Mouse (Mus musculus) CH12.LX (cell line): ENCODE data around the gene Prr29. TPM values are rescaled to one million over a fixed set of nuclear protein-coding genes. Genes with fewer than 3 reads are reported as not detected.
"Not testable (repeated sequence)": the region's sequence is repeated elsewhere in the genome, so short reads cannot be mapped to it uniquely, and the experiment has no call there.

Experiments used
- DNase-seq: peaks from one replicate; pipeline ENCODE4 v3.0.0-alpha.2; 2013; ENCODE audit errors: extremely low read depth
- H3K27ac ChIP-seq: 2 replicates; pipeline ENCODE4 v1.5.1; 2012; ENCODE audit warnings: low read depth, mild to moderate bottlenecking, control low read depth, moderate library complexity; ENCODE audit not compliant: insufficient read depth
- H3K27me3 ChIP-seq: replicated peaks from 2 replicates; pipeline ENCODE3; 2012; ENCODE audit warnings: inconsistent platforms
- H3K36me3 ChIP-seq, 2 experiments: replicated peaks in 1 of 2; 2 replicates each; pipeline versions ENCODE3 to v1.6.1; 2012; ENCODE audit warnings: inconsistent platforms in 1 of 2, low read length in 1 of 2, mild to moderate bottlenecking in 1 of 2, mixed read lengths in 1 of 2, moderate library complexity in 1 of 2; ENCODE audit not compliant: control insufficient read depth in 1 of 2, insufficient read depth in 1 of 2
- H3K4me1 ChIP-seq, 2 experiments: 2 replicates each; pipeline ENCODE4 v1.6.1; 2012; ENCODE audit warnings: inconsistent platforms in 1 of 2, moderate library complexity in 1 of 2; ENCODE audit not compliant: insufficient read depth in 2 of 2, control insufficient read depth in 1 of 2
- H3K4me2 ChIP-seq: 2 replicates; pipeline ENCODE4 v1.6.1; 2012; ENCODE audit warnings: low read depth, mild to moderate bottlenecking, control low read depth; ENCODE audit not compliant: poor library complexity, insufficient read depth, severe bottlenecking
- H3K4me3 ChIP-seq, 3 experiments: fragments of 150-350 bp in 1 of 3; sonication (generic) in 1 of 3; replicated peaks in 1 of 3; 2 replicates each; pipeline versions ENCODE3 to v1.5.1; 2011 to 2012; ENCODE audit warnings: low read depth in 2 of 3, low read length in 2 of 3, mild to moderate bottlenecking in 2 of 3, moderate library complexity in 2 of 3, control low read depth in 1 of 3, improper control_type of control experiment in 1 of 3, inconsistent platforms in 1 of 3, mixed read lengths in 1 of 3; ENCODE audit not compliant: poor library complexity in 1 of 3
- H3K79me2 ChIP-seq: replicated peaks from 2 replicates; pipeline ENCODE4 v1.6.1; 2012; ENCODE audit warnings: mild to moderate bottlenecking, moderate library complexity; ENCODE audit not compliant: control insufficient read depth, poor library complexity, insufficient read depth, severe bottlenecking; ENCODE audit errors: extremely low read depth
- H3K9ac ChIP-seq: 2 replicates; pipeline ENCODE4 v1.6.1; 2012; ENCODE audit warnings: low read depth, mild to moderate bottlenecking, control low read depth, moderate library complexity; ENCODE audit not compliant: insufficient read depth
- H3K9me3 ChIP-seq: replicated peaks from 2 replicates; pipeline ENCODE3; 2012; ENCODE audit warnings: low read length, inconsistent platforms, mixed read lengths
- BHLHE40 ChIP-seq: IDR thresholded peaks from 2 replicates; pipeline ENCODE4 v1.6.1; 2011; ENCODE audit warnings: mild to moderate bottlenecking, low read depth, low read length, improper control_type of control experiment
- CHD2 ChIP-seq: IDR thresholded peaks from 2 replicates; pipeline ENCODE4 v1.6.1; 2011; ENCODE audit warnings: low read length, improper control_type of control experiment
- CTCF ChIP-seq, 2 experiments: IDR thresholded peaks in 1 of 2; conservative IDR thresholded peaks in 1 of 2; 2 replicates each; pipeline ENCODE4 v1.5.1; 2011 to 2012; ENCODE audit warnings: low read depth in 2 of 2, low read length in 2 of 2, improper control_type of control experiment in 1 of 2, inconsistent platforms in 1 of 2, mild to moderate bottlenecking in 1 of 2, moderate library complexity in 1 of 2
- E2F4 ChIP-seq: IDR thresholded peaks from 2 replicates; pipeline ENCODE4 v1.6.1; 2011; ENCODE audit warnings: low read depth, low read length, improper control_type of control experiment; ENCODE audit not compliant: insufficient replicate concordance
- ELF1 ChIP-seq: IDR thresholded peaks from 2 replicates; pipeline ENCODE4 v1.6.1; 2014; ENCODE audit warnings: low read depth, mild to moderate bottlenecking, inconsistent platforms, low read length, improper control_type of control experiment
- ETS1 ChIP-seq: conservative IDR thresholded peaks from 2 replicates; pipeline ENCODE4 v1.6.1; 2012; ENCODE audit warnings: low read depth, mild to moderate bottlenecking, inconsistent platforms, low read length, improper control_type of control experiment, moderate library complexity
- IRF4 ChIP-seq: IDR thresholded peaks from 2 replicates; pipeline ENCODE4 v1.6.1; 2014; ENCODE audit warnings: low read depth, mild to moderate bottlenecking, inconsistent platforms, low read length, improper control_type of control experiment
- JUN ChIP-seq: IDR thresholded peaks from 2 replicates; pipeline ENCODE4 v1.6.1; 2011; ENCODE audit warnings: low read depth, mild to moderate bottlenecking, low read length, improper control_type of control experiment, moderate library complexity; ENCODE audit not compliant: insufficient read depth
- JUND ChIP-seq: conservative IDR thresholded peaks from 2 replicates; pipeline ENCODE4 v1.6.1; 2011; ENCODE audit warnings: low read depth, low read length, improper control_type of control experiment
- KAT2A ChIP-seq: IDR thresholded peaks from 2 replicates; pipeline ENCODE4 v1.6.1; 2012; ENCODE audit warnings: low read length, improper control_type of control experiment, inconsistent platforms; ENCODE audit not compliant: insufficient replicate concordance
- MAX ChIP-seq: IDR thresholded peaks from 2 replicates; pipeline ENCODE4 v1.6.1; 2011; ENCODE audit warnings: low read length, improper control_type of control experiment
- MAZ ChIP-seq: IDR thresholded peaks from 2 replicates; pipeline ENCODE4 v1.6.1; 2012; ENCODE audit warnings: low read depth, mild to moderate bottlenecking, inconsistent platforms, low read length, improper control_type of control experiment, moderate library complexity
- MEF2A ChIP-seq: IDR thresholded peaks from 2 replicates; pipeline ENCODE4 v1.6.1; 2014; ENCODE audit warnings: low read depth, mild to moderate bottlenecking, inconsistent platforms, low read length, improper control_type of control experiment, borderline replicate concordance
- MXI1 ChIP-seq: IDR thresholded peaks from 2 replicates; pipeline ENCODE4 v1.6.1; 2011; ENCODE audit warnings: mild to moderate bottlenecking, low read depth, low read length, improper control_type of control experiment
- NRF1 ChIP-seq: IDR thresholded peaks from 2 replicates; pipeline ENCODE4 v1.6.1; 2014; ENCODE audit warnings: low read depth, mild to moderate bottlenecking, inconsistent platforms, low read length, improper control_type of control experiment, moderate library complexity
- PAX5 ChIP-seq: IDR thresholded peaks from 2 replicates; pipeline ENCODE4 v1.6.1; 2012; ENCODE audit warnings: low read length, inconsistent platforms, mixed read lengths
- POLR2A ChIP-seq: IDR thresholded peaks from 2 replicates; pipeline ENCODE4 v1.6.1; 2011; ENCODE audit warnings: low read depth, mild to moderate bottlenecking, improper control_type of control experiment, low read length
- POLR2AphosphoS2 ChIP-seq: IDR thresholded peaks from 2 replicates; pipeline ENCODE4 v1.6.1; 2011; ENCODE audit warnings: low read depth, low read length, improper control_type of control experiment
- RAD21 ChIP-seq: IDR thresholded peaks from 2 replicates; pipeline ENCODE4 v1.6.1; 2011; ENCODE audit warnings: low read depth, mild to moderate bottlenecking, low read length, improper control_type of control experiment, moderate library complexity
- SIN3A ChIP-seq: IDR thresholded peaks from 2 replicates; pipeline ENCODE4 v1.6.1; 2012; ENCODE audit warnings: low read length, improper control_type of control experiment, inconsistent platforms
- USF2 ChIP-seq: conservative IDR thresholded peaks from 2 replicates; pipeline ENCODE4 v1.6.1; 2011; ENCODE audit warnings: low read depth, low read length, improper control_type of control experiment
- ZKSCAN1 ChIP-seq: IDR thresholded peaks from 2 replicates; pipeline ENCODE4 v1.6.1; 2012; ENCODE audit warnings: low read depth, inconsistent platforms, low read length, improper control_type of control experiment, borderline replicate concordance
- ZNF384 ChIP-seq: IDR thresholded peaks from 2 replicates; pipeline ENCODE4 v1.6.1; 2012; ENCODE audit warnings: low read depth, low read length, improper control_type of control experiment, inconsistent platforms
- dilution Hi-C: fragments of 300-500 bp; cut with MboI; formaldehyde crosslinking; loops from 2 replicates; pipeline ENCODE4 v1.14.3; 2020; ENCODE audit warnings: low sequenced_read_pairs; ENCODE audit not compliant: extremely low pct_unique_long_range_greater_than_20kb, extremely low pct_ligation_motif_present
- in situ Hi-C: fragments of 300-500 bp; cut with MboI; formaldehyde crosslinking; loops from 3 replicates; pipeline ENCODE4 v1.14.3; 2019; ENCODE audit warnings: low sequenced_read_pairs, low pct_ligation_motif_present, low pct_unique_long_range_greater_than_20kb, mixed read lengths
- polyA plus RNA-seq: library from polyadenylated mRNA; unstranded; fragments of >175 nt; gene quantifications from 2 replicates; pipeline ENCODE4 v1.2.1, GENCODE M21; 2012; ENCODE audit warnings: low read depth; ENCODE audit not compliant: insufficient read length
- total RNA-seq, 2 experiments: library from RNA; depleted of rRNA; stranded (reverse); fragments of 300-350 nt in 1 of 2; fragments of >200 nt in 1 of 2; gene quantifications; 2 replicates each; pipeline ENCODE4 v1.2.3; 2012 to 2014

Prr29 gene
- total and polyA plus RNA-seq, 3 experiments = 0.17 to 0.21 TPM; not detected in 1

GRCm38 (mm10) chr11:106338029-106338428, 27.2 kb upstream of the Prr29 start:
- no peak overlapping the region for H3K9ac ChIP-seq
- H3K4me2 ChIP-seq = no peak overlapping the region
- dilution Hi-C loops = no loop called here
- no peak for TF ChIP-seq MAZ
- no peak for TF ChIP-seq KAT2A
- TF ChIP-seq POLR2AphosphoS2 = no peak
- TF ChIP-seq CHD2 = no peak
- no peak for TF ChIP-seq CTCF (conservative IDR thresholded peaks at IDR 0.05 in 1 of 2, IDR thresholded peaks at IDR 0.05 in 1 of 2; ENCODE audit: low read depth in 2 of 2, low read length in 2 of 2)
- no peak for TF ChIP-seq ETS1
- TF ChIP-seq MEF2A = no peak
- no peak for TF ChIP-seq NRF1
- TF ChIP-seq E2F4 = no peak
- TF ChIP-seq RAD21 = no peak
- no peak for TF ChIP-seq MXI1
- no peak for TF ChIP-seq POLR2A
- TF ChIP-seq SIN3A = no peak
- no peak for TF ChIP-seq ZKSCAN1
- TF ChIP-seq BHLHE40 = no peak
- no peak for TF ChIP-seq ZNF384
- TF ChIP-seq MAX = no peak
- no peak for TF ChIP-seq JUN
- no peak for TF ChIP-seq JUND
- no peak for TF ChIP-seq ELF1
- TF ChIP-seq, all 38 proteins: peak for 0
- no peaks in the 10 kb centered on the region for H3K79me2 ChIP-seq
- no peak overlapping the region for H3K4me3 ChIP-seq
- H3K27me3 ChIP-seq = peaks cover 51% of the 10 kb centered on the region
- in situ Hi-C loops = no loop called here
- no peak overlapping the region for H3K27ac ChIP-seq
- no peaks in the 10 kb centered on the region for H3K36me3 ChIP-seq
- no peak for DNase-seq
- H3K4me1 ChIP-seq = peaks cover 2 to 7% of the 10 kb centered on the region in 2 experiments; a peak in 3 of 4 replicates
- H3K9me3 ChIP-seq = peaks cover 5% of the 10 kb centered on the region

GRCm38 (mm10) chr11:106338870-106339269, 26.4 kb upstream of the Prr29 start:
- Histone ChIP-seq H3K79me2 (no peaks in the 10 kb centered on the region), H3K4me3 (no peak overlapping the region), H3K9ac (no peak overlapping the region), H3K9me3 (peaks cover 5% of the 10 kb centered on the region), H3K4me2 (no peak overlapping the region), H3K27ac (no peak overlapping the region), H3K27me3 (peaks cover 57% of the 10 kb centered on the region), H3K4me1 (peaks cover 2 to 7% of the 10 kb centered on the region in 2 experiments; a peak in 3 of 4 replicates), H3K36me3 (no peaks in the 10 kb centered on the region)
- DNase-seq = no peak
- dilution Hi-C loops = no loop called here
- TF ChIP-seq PAX5 = no peak
- no peak for TF ChIP-seq SIN3A
- no peak for TF ChIP-seq USF2
- no peak for TF ChIP-seq JUN
- TF ChIP-seq IRF4 = no peak
- no peak for TF ChIP-seq POLR2AphosphoS2
- in situ Hi-C loops = no loop called here

- H3K4me1 ChIP-seq, H3K4me2 ChIP-seq, H3K79me2 ChIP-seq, H3K36me3 ChIP-seq, H3K9me3 ChIP-seq, dilution Hi-C loops, H3K4me3 ChIP-seq, in situ Hi-C loops, H3K9ac ChIP-seq, DNase-seq, H3K27ac ChIP-seq: not testable (repeated sequence)
- peaks cover 61% of the 10 kb centered on the region for H3K27me3 ChIP-seq
Measured at GRCm38 (mm10) chr11:106339323-106339722, 25.9 kb upstream of the Prr29 start.
